8 mouse cellular contexts compared by ENCODE assay signal in genomic region chr13:93304251-93305001, GRCm38 (mm10). TPM values are rescaled to one million over a fixed set of nuclear protein-coding genes. Genes with fewer than 3 reads are reported as not detected.
DNase-seq lines count a peak whose midpoint lies in the region; ATAC-seq and TF ChIP-seq lines count a peak whose summit lies in the region.

No protein-coding gene starts in this region.

- peak overlapping the region; percentile 78 for H3K4me3 ChIP-seq in heart, adult 2 months
- H3K4me3 ChIP-seq in embryonic facial prominence, embryonic 14.5 days (ENCODE audit: low read depth, low read length), result peak overlapping the region; percentile 88
- H3K4me3 ChIP-seq in layer of hippocampus, adult 2 months, result peak overlapping the region; percentile 93
- H3K4me3 ChIP-seq in macrophage (ENCODE audit: inconsistent target), result peak overlapping the region; percentile 62
- peak overlapping the region; percentile 90 for H3K4me3 ChIP-seq in stomach, embryonic 15.5 days (replicated peaks)

- no peaks in the 10 kb centered on the region for H3K27me3 ChIP-seq in heart, adult 2 months (ENCODE audit: control insufficient read depth, insufficient read depth, low read length)
- no peaks in the 10 kb centered on the region for H3K27me3 ChIP-seq in embryonic facial prominence, embryonic 14.5 days (replicated peaks; ENCODE audit: control insufficient read depth, insufficient read depth, low read length)
- no peaks in the 10 kb centered on the region for H3K27me3 ChIP-seq in stomach, embryonic 15.5 days (replicated peaks)

- peak; percentile 60 for ATAC-seq in embryonic facial prominence, embryonic 14.5 days (ENCODE audit: low read depth)
- peak; percentile 27 for ATAC-seq in stomach, embryonic 15.5 days (ENCODE audit: insufficient read depth, low FRiP score, low read depth)

- peak in 1 of 2 experiments; percentile 37 for DNase-seq in heart, adult 2 months
- DNase-seq in heart, postnatal 25 days (ENCODE audit: low spot score), result no peak
- DNase-seq in NIH3T3 (ENCODE audit: low read depth), result peak; percentile 41
- peak; percentile 76 for DNase-seq in embryonic facial prominence, embryonic 14.5 days (ENCODE audit: low spot score)
- DNase-seq in heart, postnatal 10 days, result peak; percentile 49 to 52
- peak; percentile 46 to 66 for DNase-seq in layer of hippocampus, adult 2 months (ENCODE audit: low spot score in 2 of 2)

- no peak for TF ChIP-seq CTCF in heart, adult 2 months (IDR thresholded peaks at IDR 0.05)
- TF ChIP-seq CTCF in layer of hippocampus, adult 2 months (conservative IDR thresholded peaks at IDR 0.05), result no peak

- no peaks in the 10 kb centered on the region for H3K79me2 ChIP-seq in heart, adult 2 months (replicated peaks; ENCODE audit: control insufficient read depth, insufficient read depth, low read length)
- H3K79me2 ChIP-seq in macrophage (ENCODE audit: inconsistent target), result peaks cover 24% of the 10 kb centered on the region; the same call in 1 of the 2 replicates

- peak overlapping the region; percentile 95 for H3K9ac ChIP-seq in heart, adult 2 months (ENCODE audit: low read depth, low read length)
- H3K9ac ChIP-seq in embryonic facial prominence, embryonic 14.5 days (ENCODE audit: low read depth, low read length), result peak overlapping the region; percentile 87
- H3K9ac ChIP-seq in stomach, embryonic 15.5 days, result peak overlapping the region; percentile 73

- H3K4me1 ChIP-seq in heart, adult 2 months (ENCODE audit: control insufficient read depth, insufficient read depth, low read length), result peaks cover 1% of the 10 kb centered on the region
- H3K4me1 ChIP-seq in embryonic facial prominence, embryonic 14.5 days (ENCODE audit: control insufficient read depth, insufficient read depth, low read length), result peaks cover 13% of the 10 kb centered on the region
- H3K4me1 ChIP-seq in stomach, embryonic 15.5 days, result peaks cover 6% of the 10 kb centered on the region; the same call in 1 of the 2 replicates

- no peak for TF ChIP-seq POLR2A in heart, adult 2 months (IDR thresholded peaks at IDR 0.05; ENCODE audit: insufficient read depth, low read depth, low read length)

- H3K9me3 ChIP-seq in embryonic facial prominence, embryonic 14.5 days (ENCODE audit: control insufficient read depth, low read length), result no peaks in the 10 kb centered on the region
- no peaks in the 10 kb centered on the region for H3K9me3 ChIP-seq in stomach, embryonic 15.5 days

- no peak for TF ChIP-seq EP300 in heart, adult 2 months (IDR thresholded peaks at IDR 0.05; ENCODE audit: insufficient read depth, low read depth, low read length)

- WGBS in heart, adult 2 months, result under 1% methylated on average over 56 of the region's 64 CpGs
- 0% methylated on average over 32 of the region's 64 CpGs for WGBS in embryonic facial prominence, embryonic 14.5 days
- 1% methylated on average over 55 of the region's 64 CpGs for WGBS in macrophage (ENCODE audit: missing documents)
- under 1% methylated on average over 64 of the region's 64 CpGs for WGBS in stomach, embryonic 15.5 days

- H3K27ac ChIP-seq in heart, adult 2 months, result peak overlapping the region; percentile 98
- H3K27ac ChIP-seq in embryonic facial prominence, embryonic 14.5 days (replicated peaks; ENCODE audit: low read depth, low read length), result peak overlapping the region; percentile 96
- peak overlapping the region; percentile 100 for H3K27ac ChIP-seq in layer of hippocampus, adult 2 months
- no peak overlapping the region for H3K27ac ChIP-seq in macrophage
- peak overlapping the region; percentile 88 for H3K27ac ChIP-seq in stomach, embryonic 15.5 days

- intact Hi-C loops in heart, adult 2 months (cut with DNase I), result loop anchor here (5.0 to 10.0 kb wide), 4 partner anchors 98 to 980 kb away; partner anchors contain the start of genes Scamp1 and Tent2
- intact Hi-C loops in heart, postnatal 25 days (cut with DNase I), result loop anchor here (1.0 to 5.0 kb wide), 4 partner anchors 112 to 683 kb away; partner anchors contain the start of genes Jmy and Tent2
- intact Hi-C loops in heart, postnatal 10 days (cut with DNase I), result loop anchor here (5.0 kb wide), 4 partner anchors 93 to 418 kb away; partner anchors contain the start of gene Tent2

- no peaks in the 10 kb centered on the region for H3K36me3 ChIP-seq in heart, adult 2 months (ENCODE audit: control insufficient read depth, insufficient read depth, low read length)
- H3K36me3 ChIP-seq in embryonic facial prominence, embryonic 14.5 days (ENCODE audit: control insufficient read depth, insufficient read depth, low read length), result no peaks in the 10 kb centered on the region
- H3K36me3 ChIP-seq in macrophage (ENCODE audit: inconsistent target), result no peaks in the 10 kb centered on the region
- H3K36me3 ChIP-seq in stomach, embryonic 15.5 days, result no peaks in the 10 kb centered on the region

- H3K4me2 ChIP-seq in embryonic facial prominence, embryonic 14.5 days (ENCODE audit: low read depth, low read length), result peak overlapping the region; percentile 78
- peak overlapping the region; percentile 80 for H3K4me2 ChIP-seq in stomach, embryonic 15.5 days

RNA-seq across cellular contexts. Expression of gene Homer1, which starts 5.0 kb away (rescaled TPM):
- 10 to 100 TPM; 54.8 to 64.0 TPM for total RNA-seq in heart, adult 2 months (2021)
- polyA plus RNA-seq in heart, adult 2 months (2012; rRNA removed), result 6.6 and 19.9 TPM in 2 replicates
- total RNA-seq in heart, postnatal 25 days (2021), result 10 to 100 TPM; 61.1 to 63.8 TPM
- 8.7 and 9.1 TPM in 2 replicates for polyA plus RNA-seq in embryonic facial prominence, embryonic 14.5 days (2014; fragmentation: Nextera tagmentation; extraction: Ambion mirVana)
- 10 to 100 TPM; 52.5 to 75.6 TPM for total RNA-seq in heart, postnatal 10 days (2021)
- total RNA-seq in layer of hippocampus, adult 2 months (2021), result 100 to 1,000 TPM; 163 to 171 TPM
- 100 to 1,000 TPM in 1 of 26 experiments, 10 to 100 TPM in 25; 25.0 to 131 (median 43.3) TPM for total RNA-seq in macrophage (2018; cell fraction: chromatin; rRNA removed)
- 10 to 100 TPM; 12.1 to 34.1 (median 18.3) TPM for total RNA-seq in macrophage (2018; cell fraction: cytosol; rRNA removed)
- 100 to 1,000 TPM in 2 of 26 experiments, 10 to 100 TPM in 24; 28.3 to 136 (median 54.1) TPM for total RNA-seq in macrophage (2018; cell fraction: nucleus; rRNA removed)
- 11.4 to 12.6 TPM (median 11.4 TPM) in 3 replicates for polyA plus RNA-seq in macrophage (2018)
- 5.1 and 5.2 TPM in 2 replicates for polyA plus RNA-seq in stomach, embryonic 15.5 days (2015; fragmentation: Nextera tagmentation; extraction: Ambion mirVana)
